Mouse (Mus musculus) testis, adult 2 months (tissue): Measurements from ENCODE around the gene Pigu. TPM values are rescaled to one million over a fixed set of nuclear protein-coding genes. Genes with fewer than 3 reads are reported as not detected.

Experiments used
- H3K27ac ChIP-seq: fragments of 200-500 bp; 2 replicates; pipeline ENCODE4 v1.5.1; 2012; ENCODE audit warnings: low read depth, low read length; ENCODE audit not compliant: control insufficient read depth, insufficient read depth
- H3K27me3 ChIP-seq: fragments of 200-500 bp; 2 replicates; pipeline ENCODE4 v1.6.1; 2012; ENCODE audit warnings: mild to moderate bottlenecking, low read length, moderate library complexity; ENCODE audit not compliant: control insufficient read depth, insufficient read depth
- H3K36me3 ChIP-seq: fragments of 200-500 bp; 2 replicates; pipeline ENCODE4 v1.6.1; 2012; ENCODE audit warnings: mild to moderate bottlenecking, low read length; ENCODE audit not compliant: control insufficient read depth, insufficient read depth
- H3K4me1 ChIP-seq: fragments of 200-500 bp; 2 replicates; pipeline ENCODE4 v1.6.1; 2012; ENCODE audit warnings: low read length; ENCODE audit not compliant: control insufficient read depth, insufficient read depth
- H3K4me3 ChIP-seq: fragments of 200-500 bp; 2 replicates; pipeline ENCODE4 v1.5.1; 2012; ENCODE audit warnings: low read depth, mild to moderate bottlenecking, low read length, moderate library complexity, mixed read lengths; ENCODE audit not compliant: control insufficient read depth
- CTCF ChIP-seq: fragments of 200-500 bp; IDR thresholded peaks from 2 replicates; pipeline ENCODE4 v1.5.1; 2012; ENCODE audit warnings: low read depth, mild to moderate bottlenecking, inconsistent platforms, low read length, moderate library complexity; ENCODE audit not compliant: control insufficient read depth, insufficient read depth, insufficient replicate concordance
- POLR2A ChIP-seq: fragments of 200-500 bp; IDR thresholded peaks from 2 replicates; pipeline ENCODE4 v1.6.1; 2012; ENCODE audit warnings: low read depth, mild to moderate bottlenecking, inconsistent platforms, low read length, moderate library complexity; ENCODE audit not compliant: control insufficient read depth
- polyA plus RNA-seq: library from polyadenylated mRNA; depleted of rRNA; stranded (reverse); fragments of >200 nt; gene quantifications from 2 replicates; pipeline ENCODE4 v1.2.3, GENCODE M21; 2012

Pigu gene
- polyA plus RNA-seq, 1 experiment: 36.9 TPM

DNA sequence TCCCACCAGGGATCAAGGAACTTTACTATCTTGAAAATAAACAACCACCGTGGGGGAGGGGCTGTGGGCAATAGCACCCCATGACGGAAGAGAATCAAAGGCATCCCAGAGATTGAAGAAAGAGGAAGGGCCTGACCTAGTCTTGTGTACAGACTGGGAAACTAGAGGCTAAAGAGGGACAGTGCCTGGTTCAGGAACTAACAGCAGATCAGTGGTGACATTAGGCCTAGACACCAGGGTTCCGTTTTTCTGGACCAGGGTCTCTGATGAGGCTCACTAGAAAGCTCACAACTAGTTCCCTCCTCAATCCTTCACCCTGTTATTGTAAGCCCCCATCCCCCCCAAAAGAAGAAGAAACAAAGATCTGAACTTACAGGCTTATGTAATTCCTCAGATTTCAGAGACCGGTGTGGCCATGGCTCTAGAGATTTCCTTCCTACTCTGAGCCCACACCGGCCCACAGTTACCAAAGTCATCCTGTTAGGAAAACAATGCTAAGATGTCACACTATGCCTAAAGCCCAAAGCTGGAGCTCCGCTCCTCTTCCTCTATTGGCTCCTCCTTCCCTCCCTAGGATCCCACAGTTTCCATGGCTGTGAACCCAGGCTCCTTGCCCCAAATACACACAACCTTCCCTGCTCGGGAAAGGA lies 10.5 kb upstream of the Pigu start:
- TF ChIP-seq POLR2A (no peak), CTCF (no peak)
- H3K36me3 ChIP-seq: no peaks in the 10 kb centered on the region
- no peak overlapping the region for H3K4me3 ChIP-seq
- no peaks in the 10 kb centered on the region for H3K27me3 ChIP-seq
- no peaks in the 10 kb centered on the region for H3K4me1 ChIP-seq
- no peak overlapping the region for H3K27ac ChIP-seq

DNA sequence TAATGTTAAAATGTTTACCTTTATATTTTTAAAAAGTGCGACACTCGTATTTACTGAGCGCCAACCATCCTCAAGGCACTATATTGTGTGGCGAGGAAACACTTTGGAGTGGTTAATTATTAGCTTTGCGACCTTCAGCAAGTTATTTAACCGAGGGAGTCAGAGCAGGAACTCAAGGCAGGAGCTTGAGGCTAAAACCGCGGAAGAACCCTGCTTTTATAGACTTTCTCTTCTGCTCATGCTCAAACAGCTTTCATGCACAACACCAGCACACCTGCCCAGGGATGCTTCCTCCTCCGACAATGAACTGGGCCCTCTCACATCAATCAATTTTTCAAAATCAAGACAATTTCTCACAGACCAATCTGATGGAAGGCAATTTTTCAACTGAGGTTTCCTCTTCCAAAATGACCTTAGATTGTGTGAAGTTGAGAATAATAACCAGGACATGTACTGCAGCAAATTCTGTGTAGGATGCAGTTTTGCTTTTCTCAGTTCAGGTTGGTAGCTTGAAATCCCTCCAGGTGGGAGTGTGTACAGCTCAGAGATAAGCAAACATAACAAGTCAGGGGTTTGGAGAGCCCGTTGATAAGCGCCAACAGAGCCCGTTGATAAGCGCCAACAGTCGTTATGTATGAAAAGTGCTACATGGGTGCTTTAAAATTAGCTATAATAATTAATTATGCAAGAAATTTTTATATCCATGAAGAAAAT lies 613 bp upstream of the Pigu start:
- Histone ChIP-seq H3K27ac (peak overlapping the region; percentile 2), H3K4me3 (peak overlapping the region; percentile 41), H3K36me3 (no peaks in the 10 kb centered on the region), H3K4me1 (peaks cover 2% of the 10 kb centered on the region; the same call in 1 of the 2 replicates), H3K27me3 (no peaks in the 10 kb centered on the region)
- no peak for TF ChIP-seq CTCF
- no peak for TF ChIP-seq POLR2A

GRCm38 (mm10) chr2:155354402-155354801 lies 2.8 kb downstream of the Pigu start:
- no peak for TF ChIP-seq CTCF
- TF ChIP-seq POLR2A: no peak
- Histone ChIP-seq H3K36me3 (no peaks in the 10 kb centered on the region), H3K27me3 (no peaks in the 10 kb centered on the region), H3K4me3 (no peak overlapping the region), H3K4me1 (peaks cover 2% of the 10 kb centered on the region; the same call in 1 of the 2 replicates), H3K27ac (no peak overlapping the region)

DNA sequence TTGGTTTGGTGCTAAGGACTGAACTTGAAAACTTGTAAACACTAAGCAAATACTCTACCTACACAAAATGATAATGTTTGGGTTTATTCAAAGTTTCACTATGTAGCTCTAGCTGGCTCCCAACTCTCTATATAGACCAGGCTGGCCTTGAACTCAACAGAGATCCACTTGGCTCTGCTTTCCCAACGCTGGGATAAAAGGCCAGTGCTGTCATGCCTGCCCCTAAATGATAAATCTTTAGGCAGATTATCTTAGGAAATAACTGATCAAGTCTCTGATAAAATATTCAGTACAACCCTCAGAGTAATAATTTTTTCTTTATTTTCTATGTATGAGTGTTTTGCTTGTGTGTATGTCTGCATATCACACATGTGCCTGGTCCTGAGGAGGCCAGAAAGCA lies 10.6 kb downstream of the Pigu start:
- TF ChIP-seq POLR2A (no peak), CTCF (no peak)
- Histone ChIP-seq H3K4me3 (no peak overlapping the region), H3K4me1 (no peaks in the 10 kb centered on the region), H3K36me3 (no peaks in the 10 kb centered on the region), H3K27me3 (no peaks in the 10 kb centered on the region), H3K27ac (no peak overlapping the region)

GRCm38 (mm10) chr2:155340166-155340565 lies 17.1 kb downstream of the Pigu start:
- Histone ChIP-seq H3K27ac (no peak overlapping the region), H3K27me3 (no peaks in the 10 kb centered on the region), H3K4me3 (no peak overlapping the region), H3K36me3 (no peaks in the 10 kb centered on the region), H3K4me1 (no peaks in the 10 kb centered on the region)
- TF ChIP-seq POLR2A (no peak), CTCF (no peak)

GRCm38 (mm10) chr2:155336254-155336653 lies 21.0 kb downstream of the Pigu start:
- Histone ChIP-seq H3K36me3 (no peaks in the 10 kb centered on the region; the same call in 1 of the 2 replicates), H3K27ac (no peak overlapping the region), H3K27me3 (no peaks in the 10 kb centered on the region), H3K4me1 (no peaks in the 10 kb centered on the region), H3K4me3 (no peak overlapping the region)
- TF ChIP-seq CTCF: no peak
- TF ChIP-seq POLR2A: no peak

GRCm38 (mm10) chr2:155335231-155335630 lies 22.0 kb downstream of the Pigu start:
- Histone ChIP-seq H3K4me3 (no peak overlapping the region), H3K4me1 (no peaks in the 10 kb centered on the region), H3K27ac (no peak overlapping the region), H3K27me3 (no peaks in the 10 kb centered on the region), H3K36me3 (peaks cover 3% of the 10 kb centered on the region)
- TF ChIP-seq CTCF: no peak
- TF ChIP-seq POLR2A: no peak

GRCm38 (mm10) chr2:155333421-155333820 lies 23.8 kb downstream of the Pigu start:
- H3K4me3 ChIP-seq: no peak overlapping the region

More at GRCm38 (mm10) chr2:155333421-155333820, 23.8 kb downstream of the Pigu start:
- H3K27me3 ChIP-seq: no peaks in the 10 kb centered on the region
- H3K36me3 ChIP-seq: peaks cover 3% of the 10 kb centered on the region
- no peak for TF ChIP-seq POLR2A
- TF ChIP-seq CTCF: no peak
- H3K27ac ChIP-seq: no peak overlapping the region
- no peaks in the 10 kb centered on the region for H3K4me1 ChIP-seq
